20 mouse cellular contexts compared by ENCODE assay signal in genomic region chr13:38509681-38510341, GRCm38 (mm10). TPM values are rescaled to one million over a fixed set of nuclear protein-coding genes. Genes with fewer than 3 reads are reported as not detected.
DNase-seq lines count a peak whose midpoint lies in the region; ATAC-seq lines count a peak whose summit lies in the region.
"Had no signal": no experiment of that assay in that cellular context is flagged by ENCODE, and none has a peak within 500 bp of the region (broad histone marks: within the 10 kb centered on the region; RNA-seq: fewer than 3 reads in every experiment).

No protein-coding gene starts in this region.

- ATAC-seq in heart, embryonic 12.5 days (ENCODE audit: insufficient number of reproducible peaks, low FRiP score): no peak
- ATAC-seq in kidney, embryonic 14.5 days (ENCODE audit: low FRiP score, low TSS enrichment): no peak

- H3K36me3 ChIP-seq in heart, embryonic 12.5 days: peaks cover 92% of the 10 kb centered on the region
- peaks cover 91% of the 10 kb centered on the region for H3K36me3 ChIP-seq in kidney, embryonic 14.5 days (ENCODE audit: control insufficient read depth, insufficient read depth, low read length)

- no peaks in the 10 kb centered on the region for H3K27me3 ChIP-seq in heart, embryonic 12.5 days (replicated peaks)
- no peaks in the 10 kb centered on the region for H3K27me3 ChIP-seq in kidney, embryonic 14.5 days (ENCODE audit: control insufficient read depth, insufficient read depth, low read length)
- H3K27me3 ChIP-seq: embryonic facial prominence, embryonic 13.5 days; neural tube, embryonic 15.5 days had no signal

- H3K4me3 ChIP-seq in heart, embryonic 12.5 days: no peak overlapping the region
- H3K4me3 ChIP-seq in kidney, embryonic 14.5 days (ENCODE audit: low read length): no peak overlapping the region
- H3K4me3 ChIP-seq: embryonic facial prominence, embryonic 13.5 days; limb, embryonic 10.5 days; myocyte; neural tube, embryonic 15.5 days had no signal

- WGBS in heart, embryonic 12.5 days: 85% methylated on average over 8 of the region's 8 CpGs
- 88% methylated on average over 8 of the region's 8 CpGs for WGBS in kidney, embryonic 14.5 days

- peak; percentile 94 for DNase-seq in heart, adult 11 months
- DNase-seq in kidney, adult 8-10 months: peak; percentile 36 to 50
- DNase-seq in fat pad, adult 2 months (ENCODE audit: extremely low read depth, low read depth, low spot score): peak; percentile 43
- DNase-seq in heart, postnatal 14 days: peak; percentile 30 to 45
- no peak for DNase-seq in urinary bladder, adult 2 months (ENCODE audit: low spot score)
- DNase-seq in retina, embryonic 14.5 days (ENCODE audit: low spot score): no peak
- DNase-seq: cerebellum, adult 11 months; gastrocnemius, postnatal 36 days; lung, adult 2 months; lung, postnatal 4 days; right cerebral cortex, postnatal 4 days; thymus, postnatal 4 days had no signal

- no peaks in the 10 kb centered on the region for H3K9me3 ChIP-seq in heart, embryonic 12.5 days (replicated peaks)
- no peaks in the 10 kb centered on the region for H3K9me3 ChIP-seq in kidney, embryonic 14.5 days (ENCODE audit: control insufficient read depth, low read length)
- H3K9me3 ChIP-seq: embryonic facial prominence, embryonic 13.5 days; limb, embryonic 10.5 days; neural tube, embryonic 15.5 days had no signal

- no peak overlapping the region for H3K9ac ChIP-seq in heart, embryonic 12.5 days
- H3K9ac ChIP-seq in kidney, embryonic 14.5 days (ENCODE audit: low read depth, low read length): no peak overlapping the region
- H3K9ac ChIP-seq: embryonic facial prominence, embryonic 13.5 days; neural tube, embryonic 15.5 days had no signal

- no peak overlapping the region for H3K27ac ChIP-seq in heart, embryonic 12.5 days (ENCODE audit: poor library complexity, severe bottlenecking)
- no peak overlapping the region for H3K27ac ChIP-seq in kidney, embryonic 14.5 days (ENCODE audit: low read depth, low read length)
- H3K27ac ChIP-seq: embryonic facial prominence, embryonic 13.5 days; limb, embryonic 10.5 days; neural tube, embryonic 15.5 days had no signal

- intact Hi-C loops in heart, postnatal 14 days (cut with DNase I): loop anchor here (5.0 to 10.0 kb wide), 2 partner anchors 72 to 445 kb away; no protein-coding TSS in a partner anchor

- no peaks in the 10 kb centered on the region; the same call in 1 of the 2 replicates for H3K4me1 ChIP-seq in heart, embryonic 12.5 days (replicated peaks)
- no peaks in the 10 kb centered on the region for H3K4me1 ChIP-seq in kidney, embryonic 14.5 days (ENCODE audit: control insufficient read depth, insufficient read depth, low read length)
- H3K4me1 ChIP-seq: embryonic facial prominence, embryonic 13.5 days; limb, embryonic 10.5 days; neural tube, embryonic 15.5 days had no signal

- H3K4me2 ChIP-seq in heart, embryonic 12.5 days: no peak overlapping the region
- no peak overlapping the region for H3K4me2 ChIP-seq in kidney, embryonic 14.5 days (replicated peaks; ENCODE audit: low read depth, low read length)
- H3K4me2 ChIP-seq: embryonic facial prominence, embryonic 13.5 days; liver, embryonic 11.5 days; midbrain, embryonic 11.5 days; neural tube, embryonic 15.5 days had no signal

RNA-seq across cellular contexts. Expression of gene Txndc5, which starts 18.8 kb away (rescaled TPM):
- polyA plus RNA-seq in heart, embryonic 12.5 days (2016; fragmentation: Nextera tagmentation; extraction: Ambion mirVana): 254 and 258 TPM in 2 replicates
- 161 and 263 TPM in 2 replicates for polyA plus RNA-seq in kidney, embryonic 14.5 days (2014; fragmentation: Nextera tagmentation; extraction: Ambion mirVana)
- 10 to 100 TPM; 42.0 to 42.3 TPM for total RNA-seq in heart, postnatal 14 days (2021)
- polyA plus RNA-seq in urinary bladder, adult 2 months (2012; rRNA removed): 108 and 144 TPM in 2 replicates

Comparison
In these comparisons a context has a peak if more than half of its experiments do, and no peak if none do; other contexts are left out.
1. DNase-seq: peak in heart, adult 11 months (single experiment), kidney, adult 8-10 months (2 of 2), fat pad, adult 2 months (single experiment) and heart, postnatal 14 days (2 of 2); none in urinary bladder, adult 2 months (single experiment) and retina, embryonic 14.5 days (single experiment).